Mouse (Mus musculus): ENCODE results near the gene Tmem123. TPM values are rescaled to one million over a fixed set of nuclear protein-coding genes. Genes with fewer than 3 reads are reported as not detected.

Tmem123 gene
- total and polyA plus RNA-seq, 2 experiments from 2014 or later = 62.4 to 81.9 TPM

DNA sequence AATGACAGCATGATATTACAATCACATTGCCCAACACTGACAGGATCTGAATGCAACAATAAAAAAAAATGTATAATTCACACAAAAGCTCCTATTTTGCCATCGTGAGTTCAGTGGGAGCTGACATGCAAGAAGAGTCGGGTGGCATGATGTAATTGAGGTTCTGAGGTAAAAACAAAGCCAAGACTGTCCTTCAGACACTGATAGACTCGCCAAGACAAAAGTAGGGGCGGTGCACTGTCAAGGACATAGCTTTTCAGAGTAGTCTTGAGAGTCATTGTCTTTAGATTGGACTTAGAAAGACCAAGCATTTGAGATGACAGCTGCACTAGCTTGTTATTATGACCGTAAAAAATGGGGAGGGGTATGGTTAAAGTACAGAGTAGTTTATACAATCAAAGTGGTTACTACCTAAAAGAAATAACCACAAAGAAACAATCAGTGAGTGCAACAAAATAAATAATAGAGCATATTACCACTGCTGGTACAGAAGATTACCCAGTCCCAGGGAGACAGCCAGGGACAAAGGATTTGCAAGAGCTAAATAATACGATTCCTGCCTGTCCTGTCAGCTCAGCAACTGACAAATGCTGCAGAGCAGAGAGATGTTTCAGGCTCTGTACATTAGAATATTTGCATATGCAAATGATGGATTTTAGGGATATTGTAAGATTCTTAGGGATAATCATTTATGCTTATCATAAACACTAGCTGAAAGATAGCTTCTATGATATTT, 32.5 kb downstream of the Tmem123 start:
- Histone ChIP-seq H3K27ac (ENCODE audit: low read depth) (no peak overlapping the region), H3K4me1 (ENCODE audit: control insufficient read depth, insufficient read depth) (no peaks in the 10 kb centered on the region), H3K9ac (replicated peaks; ENCODE audit: low read depth, low read length) (no peak overlapping the region), H3K36me3 (replicated peaks; ENCODE audit: control insufficient read depth, insufficient read depth, low read length) (peaks cover 27% of the 10 kb centered on the region), H3K27me3 (ENCODE audit: control insufficient read depth, insufficient read depth, low read length) (no peaks in the 10 kb centered on the region), H3K4me3 (ENCODE audit: low read depth, low read length) (no peak overlapping the region), H3K9me3 (replicated peaks; ENCODE audit: control insufficient read depth, low read length) (no peaks in the 10 kb centered on the region), H3K4me2 (ENCODE audit: low read depth, low read length) (no peak overlapping the region)
- ATAC-seq (ENCODE audit: insufficient read depth, low read depth) (no peak), DNase-seq (ENCODE audit: low spot score) (no peak)
- 67% methylated on average over 6 of the region's 6 CpGs for WGBS
- TF ChIP-seq EP300 (IDR thresholded peaks at IDR 0.05; ENCODE audit: low read depth) = no peak
- TF ChIP-seq CTCF (IDR thresholded peaks at IDR 0.05; ENCODE audit: low read depth) = no peak

DNA sequence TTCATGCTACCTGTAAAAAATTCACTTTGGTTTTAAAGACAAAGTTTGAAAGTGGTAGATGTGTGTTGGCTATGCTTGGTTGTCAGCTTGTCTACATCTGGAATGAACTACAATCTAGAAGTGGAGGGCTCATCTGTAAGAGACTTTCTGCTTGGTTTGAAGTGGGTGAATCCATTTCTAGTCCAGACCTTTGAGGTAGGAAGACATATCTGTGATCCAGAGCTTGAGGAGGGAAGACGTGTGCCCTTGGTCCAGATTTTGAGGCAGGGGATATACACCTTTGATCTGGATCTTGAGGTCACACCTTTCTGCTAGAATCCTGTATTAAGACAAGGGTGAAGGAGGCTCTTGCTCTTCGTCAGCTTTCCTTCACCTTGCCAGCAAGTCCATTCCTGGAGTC, 33.7 kb downstream of the Tmem123 start:
- 93% methylated on average over 2 of the region's 2 CpGs for WGBS
- Histone ChIP-seq H3K36me3 (replicated peaks; ENCODE audit: control insufficient read depth, insufficient read depth, low read length) (peaks cover 16% of the 10 kb centered on the region), H3K4me2 (ENCODE audit: low read depth, low read length) (no peak overlapping the region), H3K4me1 (ENCODE audit: control insufficient read depth, insufficient read depth) (no peaks in the 10 kb centered on the region), H3K9me3 (replicated peaks; ENCODE audit: control insufficient read depth, low read length) (no peaks in the 10 kb centered on the region), H3K27ac (ENCODE audit: low read depth) (no peak overlapping the region), H3K4me3 (ENCODE audit: low read depth, low read length) (no peak overlapping the region), H3K9ac (replicated peaks; ENCODE audit: low read depth, low read length) (no peak overlapping the region), H3K27me3 (ENCODE audit: control insufficient read depth, insufficient read depth, low read length) (no peaks in the 10 kb centered on the region)
- DNase-seq (ENCODE audit: low spot score) (no peak), ATAC-seq (ENCODE audit: insufficient read depth, low read depth) (no peak)
- TF ChIP-seq CTCF (IDR thresholded peaks at IDR 0.05; ENCODE audit: low read depth) (no peak), EP300 (IDR thresholded peaks at IDR 0.05; ENCODE audit: low read depth) (no peak)

DNA sequence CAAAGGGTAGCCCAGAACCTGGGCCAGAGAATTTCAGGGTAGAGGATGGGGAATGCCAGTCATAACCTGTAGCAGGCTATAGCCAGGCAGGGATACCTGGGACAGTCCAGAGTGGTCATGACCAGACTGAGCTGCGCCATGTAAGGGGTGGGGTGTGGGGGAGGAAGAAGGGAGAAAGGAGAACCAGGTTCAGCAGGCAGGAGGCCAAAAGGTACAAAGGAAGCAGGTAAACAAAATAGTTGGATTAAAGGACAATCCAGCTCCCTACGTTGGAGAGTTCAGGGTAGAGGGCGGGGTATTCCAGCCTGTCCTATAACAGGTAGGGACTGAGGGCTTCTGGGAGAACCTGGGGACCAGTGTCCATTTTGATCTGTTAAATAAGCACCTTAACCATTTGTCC, 34.7 kb downstream of the Tmem123 start:
- ATAC-seq (ENCODE audit: insufficient read depth, low read depth) (no peak), DNase-seq (ENCODE audit: low spot score) (no peak)
- Histone ChIP-seq H3K4me2 (ENCODE audit: low read depth, low read length) (no peak overlapping the region), H3K4me1 (ENCODE audit: control insufficient read depth, insufficient read depth) (no peaks in the 10 kb centered on the region), H3K27me3 (ENCODE audit: control insufficient read depth, insufficient read depth, low read length) (no peaks in the 10 kb centered on the region), H3K4me3 (ENCODE audit: low read depth, low read length) (no peak overlapping the region), H3K9ac (replicated peaks; ENCODE audit: low read depth, low read length) (no peak overlapping the region), H3K9me3 (replicated peaks; ENCODE audit: control insufficient read depth, low read length) (no peaks in the 10 kb centered on the region), H3K27ac (ENCODE audit: low read depth) (no peak overlapping the region), H3K36me3 (replicated peaks; ENCODE audit: control insufficient read depth, insufficient read depth, low read length) (peaks cover 10% of the 10 kb centered on the region)
- TF ChIP-seq CTCF (IDR thresholded peaks at IDR 0.05; ENCODE audit: low read depth) (no peak), EP300 (IDR thresholded peaks at IDR 0.05; ENCODE audit: low read depth) (no peak)
- WGBS = 89% methylated on average over 3 of the region's 3 CpGs

DNA sequence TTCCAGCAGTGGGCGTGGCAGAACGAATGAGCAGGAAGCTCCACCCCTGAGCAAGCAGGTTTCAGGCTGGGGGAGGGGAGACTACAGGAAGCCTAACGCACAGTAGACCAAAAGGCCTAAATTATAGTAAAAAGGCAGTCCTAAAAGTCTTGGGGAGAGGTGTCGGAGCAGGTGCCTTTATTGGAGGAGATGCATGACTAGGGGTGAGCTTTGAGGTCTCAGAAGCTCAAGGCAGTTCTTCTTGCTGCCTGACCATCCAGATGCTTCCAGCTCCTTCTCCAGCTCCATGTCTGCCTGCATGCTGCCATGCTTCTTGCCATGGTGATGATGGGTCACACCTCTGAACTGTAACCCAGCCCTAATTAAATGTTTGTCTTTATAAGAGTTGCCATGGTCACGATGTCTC, 41.3 kb downstream of the Tmem123 start:
- WGBS = 72% methylated on average over 3 of the region's 5 CpGs
- TF ChIP-seq CTCF (IDR thresholded peaks at IDR 0.05; ENCODE audit: low read depth) (no peak), EP300 (IDR thresholded peaks at IDR 0.05; ENCODE audit: low read depth) (no peak)
- Histone ChIP-seq H3K4me3 (ENCODE audit: low read depth, low read length) (no peak overlapping the region), H3K36me3 (replicated peaks; ENCODE audit: control insufficient read depth, insufficient read depth, low read length) (no peaks in the 10 kb centered on the region), H3K27me3 (ENCODE audit: control insufficient read depth, insufficient read depth, low read length) (no peaks in the 10 kb centered on the region), H3K9me3 (replicated peaks; ENCODE audit: control insufficient read depth, low read length) (no peaks in the 10 kb centered on the region), H3K9ac (replicated peaks; ENCODE audit: low read depth, low read length) (no peak overlapping the region), H3K4me2 (ENCODE audit: low read depth, low read length) (no peak overlapping the region), H3K4me1 (ENCODE audit: control insufficient read depth, insufficient read depth) (no peaks in the 10 kb centered on the region), H3K27ac (ENCODE audit: low read depth) (no peak overlapping the region)
- no peak for ATAC-seq (ENCODE audit: insufficient read depth, low read depth)
- DNase-seq (ENCODE audit: low spot score) = no peak

DNA sequence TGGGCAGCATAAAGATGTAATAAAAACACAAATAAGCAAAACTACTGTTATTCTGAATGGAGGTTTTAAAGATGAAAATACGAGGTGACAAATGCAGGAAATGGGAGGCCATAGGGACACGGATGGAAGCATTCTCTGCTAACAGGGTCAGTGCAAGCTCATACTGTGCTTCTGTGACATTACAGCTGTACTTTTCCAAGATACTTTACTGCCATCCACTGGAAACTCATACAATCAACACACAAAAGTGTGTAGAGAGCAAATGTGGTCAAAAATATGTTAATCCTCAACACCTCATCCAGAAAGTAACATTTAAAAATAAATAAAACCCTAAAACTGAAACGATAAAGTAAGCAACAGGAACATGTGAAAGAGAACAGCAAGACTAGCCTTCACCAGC, 58.9 kb downstream of the Tmem123 start:
- no peak; the same call in 1 of the 2 replicates for ATAC-seq (ENCODE audit: insufficient read depth, low read depth)
- peaks cover 49% of the 10 kb centered on the region for H3K36me3 ChIP-seq (replicated peaks; ENCODE audit: control insufficient read depth, insufficient read depth, low read length)

DNA sequence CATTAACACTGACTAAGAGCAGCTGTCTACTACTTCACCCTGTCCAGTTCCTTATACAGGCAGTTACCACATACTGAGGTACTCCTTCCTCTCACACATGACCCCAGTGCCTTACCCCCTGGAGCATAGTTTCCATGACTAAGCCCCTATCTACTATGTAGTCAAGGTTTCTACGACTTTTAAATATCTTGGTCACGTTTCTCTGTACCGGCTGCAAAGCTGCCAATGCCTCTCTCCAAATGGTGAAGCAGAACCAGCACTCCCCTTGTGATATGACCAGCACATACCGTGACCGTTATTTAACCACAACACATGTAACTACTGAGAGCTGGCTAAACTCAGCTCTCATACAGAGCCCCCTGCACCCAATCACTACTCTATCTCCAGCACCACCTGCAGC, 61.1 kb downstream of the Tmem123 start:
- no peaks in the 10 kb centered on the region for H3K27me3 ChIP-seq (ENCODE audit: control insufficient read depth, insufficient read depth, low read length)
- ATAC-seq (ENCODE audit: insufficient read depth, low read depth) (no peak), DNase-seq (ENCODE audit: low spot score) (no peak)
- peaks cover 31% of the 10 kb centered on the region for H3K36me3 ChIP-seq (replicated peaks; ENCODE audit: control insufficient read depth, insufficient read depth, low read length)
- no peak overlapping the region for H3K4me2 ChIP-seq (ENCODE audit: low read depth, low read length)
- H3K27ac ChIP-seq (ENCODE audit: low read depth) = no peak overlapping the region
- no peak overlapping the region for H3K9ac ChIP-seq (replicated peaks; ENCODE audit: low read depth, low read length)
- TF ChIP-seq CTCF (IDR thresholded peaks at IDR 0.05; ENCODE audit: low read depth) (no peak), EP300 (IDR thresholded peaks at IDR 0.05; ENCODE audit: low read depth) (no peak)
- H3K9me3 ChIP-seq (replicated peaks; ENCODE audit: control insufficient read depth, low read length) = no peaks in the 10 kb centered on the region
- H3K4me3 ChIP-seq (ENCODE audit: low read depth, low read length) = no peak overlapping the region
- peaks cover 6% of the 10 kb centered on the region for H3K4me1 ChIP-seq (ENCODE audit: control insufficient read depth, insufficient read depth)
- WGBS = 77% methylated on average over 5 of the region's 5 CpGs

More for the DNA sequence above, 58.9 kb downstream of the Tmem123 start:
- Histone ChIP-seq H3K9me3 (replicated peaks; ENCODE audit: control insufficient read depth, low read length) (no peaks in the 10 kb centered on the region), H3K27me3 (ENCODE audit: control insufficient read depth, insufficient read depth, low read length) (no peaks in the 10 kb centered on the region), H3K4me3 (ENCODE audit: low read depth, low read length) (no peak overlapping the region), H3K27ac (ENCODE audit: low read depth) (no peak overlapping the region), H3K4me1 (ENCODE audit: control insufficient read depth, insufficient read depth) (no peaks in the 10 kb centered on the region), H3K4me2 (ENCODE audit: low read depth, low read length) (no peak overlapping the region), H3K9ac (replicated peaks; ENCODE audit: low read depth, low read length) (no peak overlapping the region)
- peak; percentile 34 for TF ChIP-seq CTCF (IDR thresholded peaks at IDR 0.05; ENCODE audit: low read depth)
- TF ChIP-seq EP300 (IDR thresholded peaks at IDR 0.05; ENCODE audit: low read depth) = no peak
- WGBS = 57% methylated on average over 3 of the region's 3 CpGs
- no peak for DNase-seq (ENCODE audit: low spot score)

All from heart, postnatal 0 days (tissue).